Mouse (Mus musculus) midbrain, embryonic 15.5 days (tissue): Measurements from ENCODE around the gene Ttc28. TPM values are rescaled to one million over a fixed set of nuclear protein-coding genes. Genes with fewer than 3 reads are reported as not detected.
"Not testable (repeated sequence)": the region's sequence is repeated elsewhere in the genome, so short reads cannot be mapped to it uniquely, and the experiment has no call there.

Experiments used
- ATAC-seq: fragments of 200-750 bp; cut with Nextera tagmentation; replicated peaks from 2 replicates; pipeline ENCODE4 v1.8.0; 2017; ENCODE audit warnings: moderate TSS enrichment
- H3K27ac ChIP-seq: fragments of 300-500 bp; sonication (generic); 2 replicates; pipeline ENCODE4 v1.5.1; 2015; ENCODE audit warnings: mild to moderate bottlenecking, inconsistent platforms
- H3K27me3 ChIP-seq: fragments of 300-500 bp; sonication (generic); replicated peaks from 2 replicates; pipeline ENCODE4 v1.6.1; 2015; ENCODE audit warnings: inconsistent platforms
- H3K36me3 ChIP-seq: fragments of 300-500 bp; sonication (generic); replicated peaks from 2 replicates; pipeline ENCODE4 v1.6.1; 2015; ENCODE audit warnings: inconsistent platforms
- H3K4me1 ChIP-seq: fragments of 300-500 bp; sonication (generic); 2 replicates; pipeline ENCODE4 v1.6.1; 2015; ENCODE audit warnings: inconsistent platforms
- H3K4me2 ChIP-seq: fragments of 300-500 bp; sonication (generic); 2 replicates; pipeline ENCODE4 v1.6.1; 2015; ENCODE audit warnings: inconsistent platforms, mild to moderate bottlenecking, moderate library complexity
- H3K4me3 ChIP-seq: fragments of 300-500 bp; sonication (generic); 2 replicates; pipeline ENCODE4 v1.5.1; 2015; ENCODE audit warnings: mild to moderate bottlenecking, inconsistent platforms
- H3K9ac ChIP-seq: fragments of 300-500 bp; sonication (generic); 2 replicates; pipeline ENCODE4 v1.6.1; 2015; ENCODE audit warnings: mild to moderate bottlenecking, inconsistent platforms
- H3K9me3 ChIP-seq: fragments of 300-500 bp; sonication (generic); 2 replicates; pipeline ENCODE4 v1.6.1; 2016; ENCODE audit warnings: inconsistent platforms
- WGBS: fragments of 180-500 bp; shearing (Covaris S2); methylation state at CpG from one replicate; pipeline ENCODE4 v1.1.7; 2015; ENCODE audit warnings: mixed read lengths; 5-methylcytosine and 5-hydroxymethylcytosine counted together
- polyA plus RNA-seq: library from polyadenylated mRNA; unstranded; fragments of >200 nt; fragmentation: Nextera tagmentation; extraction: Ambion mirVana; gene quantifications from 2 replicates; pipeline ENCODE4 v1.2.1, GENCODE M21; 2015

The Ttc28 gene
- polyA plus RNA-seq, 1 experiment from 2014 or later: 23.8 TPM

GRCm38 (mm10) chr5:111237176-111237636 lies 357.6 kb downstream of the Ttc28 start:
- Histone ChIP-seq H3K4me2 (no peak overlapping the region), H3K4me3 (no peak overlapping the region), H3K4me1 (peaks cover 10% of the 10 kb centered on the region; the same call in 1 of the 2 replicates), H3K27ac (no peak overlapping the region), H3K9ac (no peak overlapping the region), H3K36me3 (peaks cover 11% of the 10 kb centered on the region), H3K27me3 (no peaks in the 10 kb centered on the region), H3K9me3 (no peaks in the 10 kb centered on the region)
- no peak for ATAC-seq
- 76% methylated on average over 9 of the region's 9 CpGs for WGBS

- Histone ChIP-seq H3K9me3 (no peaks in the 10 kb centered on the region), H3K4me3 (no peak overlapping the region), H3K27ac (no peak overlapping the region), H3K27me3 (no peaks in the 10 kb centered on the region), H3K9ac (no peak overlapping the region), H3K4me2 (no peak overlapping the region), H3K36me3 (peaks cover 8% of the 10 kb centered on the region; the same call in 1 of the 2 replicates), H3K4me1 (peaks cover 16% of the 10 kb centered on the region)
- WGBS: 47% methylated on average over 7 of the region's 7 CpGs
- ATAC-seq: no peak
Measured at GRCm38 (mm10) chr5:111239223-111239622, 359.6 kb downstream of the Ttc28 start.

GRCm38 (mm10) chr5:111243447-111244040 lies 363.9 kb downstream of the Ttc28 start:
- H3K27me3 ChIP-seq: no peaks in the 10 kb centered on the region
- no peak overlapping the region for H3K4me3 ChIP-seq
- peak; percentile 55; the same call in 1 of the 2 replicates for ATAC-seq
- no peak overlapping the region for H3K9ac ChIP-seq
- peaks cover 26% of the 10 kb centered on the region for H3K4me1 ChIP-seq
- WGBS: 16% methylated on average over 14 of the region's 14 CpGs
- H3K27ac ChIP-seq: peak overlapping the region; percentile 31
- no peaks in the 10 kb centered on the region for H3K36me3 ChIP-seq
- H3K9me3 ChIP-seq: no peaks in the 10 kb centered on the region
- no peak overlapping the region for H3K4me2 ChIP-seq

GRCm38 (mm10) chr5:111244061-111244460 lies 364.5 kb downstream of the Ttc28 start:
- no peak overlapping the region for H3K9ac ChIP-seq
- ATAC-seq: 0 out of 2 replicates have a peak, but pooled peaks have one; percentile 2
- no peaks in the 10 kb centered on the region for H3K9me3 ChIP-seq
- peaks cover 26% of the 10 kb centered on the region for H3K4me1 ChIP-seq
- no peaks in the 10 kb centered on the region for H3K36me3 ChIP-seq
- no peak overlapping the region for H3K4me3 ChIP-seq
- no peaks in the 10 kb centered on the region for H3K27me3 ChIP-seq
- H3K4me2 ChIP-seq: no peak overlapping the region
- WGBS: 45% methylated on average over 9 of the region's 9 CpGs
- H3K27ac ChIP-seq: peak overlapping the region; percentile 31; the same call in 1 of the 2 replicates

GRCm38 (mm10) chr5:111247571-111248265 lies 368.1 kb downstream of the Ttc28 start:
- 87% methylated on average over 10 of the region's 10 CpGs for WGBS
- no peak overlapping the region for H3K27ac ChIP-seq

GRCm38 (mm10) chr5:111252147-111252546 lies 372.5 kb downstream of the Ttc28 start:
- WGBS: 84% methylated on average over 3 of the region's 3 CpGs
- Histone ChIP-seq H3K4me3 (no peak overlapping the region), H3K27me3 (no peaks in the 10 kb centered on the region), H3K4me2 (no peak overlapping the region), H3K27ac (no peak overlapping the region), H3K9ac (no peak overlapping the region), H3K36me3 (no peaks in the 10 kb centered on the region), H3K9me3 (no peaks in the 10 kb centered on the region), H3K4me1 (peaks cover 37% of the 10 kb centered on the region)
- no peak for ATAC-seq

More at GRCm38 (mm10) chr5:111247571-111248265, 368.1 kb downstream of the Ttc28 start:
- peaks cover 28% of the 10 kb centered on the region for H3K4me1 ChIP-seq
- no peak overlapping the region for H3K9ac ChIP-seq
- no peak for ATAC-seq
- H3K9me3 ChIP-seq: no peaks in the 10 kb centered on the region
- H3K36me3 ChIP-seq: no peaks in the 10 kb centered on the region
- H3K4me3 ChIP-seq: no peak overlapping the region
- H3K4me2 ChIP-seq: no peak overlapping the region
- no peaks in the 10 kb centered on the region for H3K27me3 ChIP-seq

GRCm38 (mm10) chr5:111254362-111254761 lies 374.8 kb downstream of the Ttc28 start:
- Histone ChIP-seq H3K4me1 (peaks cover 52% of the 10 kb centered on the region), H3K4me2 (no peak overlapping the region), H3K36me3 (no peaks in the 10 kb centered on the region), H3K4me3 (no peak overlapping the region), H3K9me3 (no peaks in the 10 kb centered on the region), H3K27me3 (no peaks in the 10 kb centered on the region), H3K9ac (no peak overlapping the region), H3K27ac (peak overlapping the region; percentile 80)
- no peak for ATAC-seq
- WGBS: 59% methylated on average over 9 of the region's 9 CpGs

GRCm38 (mm10) chr5:111254781-111255180 lies 375.2 kb downstream of the Ttc28 start:
- Histone ChIP-seq H3K4me1 (peaks cover 52% of the 10 kb centered on the region), H3K4me3 (no peak overlapping the region), H3K9ac (peak overlapping the region; percentile 15; the same call in 1 of the 2 replicates), H3K9me3 (no peaks in the 10 kb centered on the region), H3K4me2 (no peak overlapping the region), H3K36me3 (no peaks in the 10 kb centered on the region), H3K27ac (peak overlapping the region; percentile 80), H3K27me3 (no peaks in the 10 kb centered on the region)
- 66% methylated on average over 11 of the region's 11 CpGs for WGBS
- ATAC-seq: no peak

GRCm38 (mm10) chr5:111256181-111256580 lies 376.6 kb downstream of the Ttc28 start:
- H3K9me3 ChIP-seq: no peaks in the 10 kb centered on the region
- H3K9ac ChIP-seq: peak overlapping the region; percentile 9; the same call in 1 of the 2 replicates
- peaks cover 52% of the 10 kb centered on the region for H3K4me1 ChIP-seq
- H3K36me3 ChIP-seq: no peaks in the 10 kb centered on the region
- peak overlapping the region; percentile 34 for H3K4me2 ChIP-seq
- WGBS: 9% methylated on average over 7 of the region's 7 CpGs
- no peaks in the 10 kb centered on the region for H3K27me3 ChIP-seq
- ATAC-seq: peak; percentile 71
- H3K4me3 ChIP-seq: no peak overlapping the region
- peak overlapping the region; percentile 80 for H3K27ac ChIP-seq

GRCm38 (mm10) chr5:111257127-111257526 lies 377.5 kb downstream of the Ttc28 start:
- 0% methylated on average over 2 of the region's 2 CpGs for WGBS
- Histone ChIP-seq H3K27ac (peak overlapping the region; percentile 80), H3K36me3 (no peaks in the 10 kb centered on the region), H3K9me3 (no peaks in the 10 kb centered on the region), H3K27me3 (no peaks in the 10 kb centered on the region), H3K4me2 (no peak overlapping the region), H3K4me1 (peaks cover 57% of the 10 kb centered on the region), H3K9ac (no peak overlapping the region), H3K4me3 (no peak overlapping the region)
- ATAC-seq: 0 out of 2 replicates have a peak, but pooled peaks have one; percentile 19

- WGBS: 100% methylated on average over 1 of the region's 1 CpGs
- H3K4me1 ChIP-seq: peaks cover 56% of the 10 kb centered on the region
- H3K4me3 ChIP-seq, H3K9me3 ChIP-seq, H3K4me2 ChIP-seq, H3K36me3 ChIP-seq, ATAC-seq, H3K27ac ChIP-seq, H3K9ac ChIP-seq, H3K27me3 ChIP-seq: not testable (repeated sequence)
Measured at GRCm38 (mm10) chr5:111261162-111261561, 381.6 kb downstream of the Ttc28 start.

GRCm38 (mm10) chr5:111261733-111262573 lies 382.4 kb downstream of the Ttc28 start:
- no peak overlapping the region for H3K4me2 ChIP-seq
- peak; percentile 12; the same call in 1 of the 2 replicates for ATAC-seq
- 61% methylated on average over 13 of the region's 13 CpGs for WGBS

More at GRCm38 (mm10) chr5:111261733-111262573, 382.4 kb downstream of the Ttc28 start:
- peaks cover 49% of the 10 kb centered on the region for H3K4me1 ChIP-seq
- no peaks in the 10 kb centered on the region for H3K27me3 ChIP-seq
- H3K36me3 ChIP-seq: peaks cover 8% of the 10 kb centered on the region; the same call in 1 of the 2 replicates
- H3K4me3 ChIP-seq: no peak overlapping the region
- H3K9ac ChIP-seq: no peak overlapping the region
- no peaks in the 10 kb centered on the region for H3K9me3 ChIP-seq
- peak overlapping the region; percentile 77 for H3K27ac ChIP-seq
